Mouse (Mus musculus) liver (tissue): ENCODE results near the gene Nfic.
A peak's percentile ranks its signal among the peaks of the same experiment; 100 is the strongest.

Experiments used
- DNase-seq: peaks from one replicate; pipeline ENCODE4 v3.0.0-alpha.2; 2020; ENCODE audit warnings: mixed read lengths

The Nfic gene

DNA sequence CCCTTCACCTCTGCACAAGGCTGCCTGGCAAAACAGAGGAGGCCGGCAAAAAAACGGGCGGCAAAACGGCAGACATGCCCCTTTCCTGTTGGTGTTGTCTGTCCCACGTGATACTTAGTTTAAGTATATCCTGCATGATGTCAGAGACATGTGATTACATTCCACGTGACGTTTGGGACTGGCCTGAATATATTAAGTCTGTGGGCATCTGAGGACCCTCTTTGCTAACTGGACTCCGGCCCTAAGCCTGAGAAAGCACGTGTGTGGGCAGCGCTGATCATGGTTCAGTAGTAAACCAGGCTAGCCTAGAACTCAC lies 54.3 kb downstream of the Nfic start:
- DNase-seq, result no peak

DNA sequence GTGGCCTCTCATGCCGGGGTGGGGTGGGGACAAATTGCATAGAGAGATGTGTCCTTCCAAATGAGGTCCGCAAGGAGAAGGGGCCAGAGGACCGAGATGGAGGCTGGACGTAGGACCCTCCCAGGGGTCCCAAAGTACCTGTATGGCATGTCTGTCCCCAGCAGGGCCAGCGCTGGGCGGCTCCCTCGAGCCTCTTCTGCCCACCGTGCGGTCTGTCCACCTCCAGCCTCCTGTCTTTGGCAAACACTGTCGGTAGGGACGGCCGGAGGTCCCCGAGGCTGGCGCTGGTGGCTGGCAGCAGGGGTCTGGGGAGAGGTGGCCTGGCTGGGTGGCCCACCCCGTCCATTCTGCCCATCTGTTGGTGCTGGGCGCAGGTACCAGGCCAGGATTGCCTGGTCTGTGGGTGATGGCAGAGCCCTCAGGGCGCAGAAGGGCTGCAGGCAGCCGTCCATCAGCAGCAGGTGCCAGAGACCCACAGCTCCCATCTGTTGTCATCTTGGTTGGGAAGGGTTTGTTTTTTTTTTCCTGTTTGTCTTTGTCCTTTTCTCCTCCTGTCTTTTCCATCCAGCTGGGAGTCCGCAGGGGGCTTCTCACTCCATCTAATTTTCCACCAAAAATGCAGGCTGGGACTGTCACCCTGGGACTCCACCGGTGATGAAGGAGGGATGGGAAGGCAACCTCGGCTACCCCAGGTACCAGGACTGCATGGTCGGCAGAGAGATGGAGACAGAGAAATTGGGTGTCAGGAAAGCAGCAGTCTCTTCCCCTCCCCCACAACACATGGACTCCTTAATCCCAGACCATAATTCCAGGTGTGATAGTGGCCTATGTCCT lies 54.8 kb downstream of the Nfic start:
- no peak for DNase-seq

DNA sequence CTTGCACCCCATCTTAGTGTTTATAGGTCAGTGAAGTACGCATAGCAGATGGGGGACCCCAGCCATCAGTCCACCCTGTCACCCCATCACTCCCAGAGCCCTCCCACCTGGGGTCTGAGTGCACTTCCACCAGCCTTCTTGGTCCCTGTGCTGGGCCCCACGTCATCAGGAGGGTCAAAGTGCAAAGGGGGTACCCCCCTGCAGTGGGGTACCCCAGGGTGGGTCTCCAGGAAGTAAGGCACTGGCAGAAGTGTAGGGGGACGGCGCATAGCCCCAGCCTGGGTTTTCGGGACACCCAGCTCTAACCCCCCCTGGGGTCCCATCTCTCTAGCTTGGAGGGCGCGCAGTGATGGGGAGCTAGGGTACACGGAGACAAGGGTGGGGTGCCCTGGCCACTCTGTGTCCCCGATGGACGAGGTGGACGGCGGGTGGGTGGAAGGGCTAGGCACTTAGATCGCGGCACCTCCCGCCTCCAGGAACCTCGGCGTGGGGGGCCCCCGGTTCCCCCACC lies 55.6 kb downstream of the Nfic start:
- no peak for DNase-seq

DNA sequence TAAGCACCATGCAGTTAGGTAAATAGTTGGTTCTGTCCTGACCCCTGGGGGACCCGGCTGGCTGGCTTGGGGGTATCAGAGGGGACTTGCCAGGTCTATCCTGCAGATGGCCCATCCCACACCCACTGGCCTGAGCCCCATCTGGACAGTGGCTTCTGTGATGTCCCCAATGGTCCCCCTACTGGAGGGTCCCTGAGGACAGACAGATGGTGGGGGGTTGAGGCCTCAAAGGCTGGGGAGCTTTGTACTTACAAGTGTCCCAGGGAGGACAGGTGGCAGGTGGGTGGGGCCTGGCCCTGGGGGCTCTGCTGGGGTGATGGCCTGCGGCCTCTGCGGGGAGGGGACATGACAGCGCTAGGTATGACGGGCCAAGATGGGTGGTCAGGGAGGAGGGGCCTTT lies 56.1 kb downstream of the Nfic start:
- no peak for DNase-seq

DNA sequence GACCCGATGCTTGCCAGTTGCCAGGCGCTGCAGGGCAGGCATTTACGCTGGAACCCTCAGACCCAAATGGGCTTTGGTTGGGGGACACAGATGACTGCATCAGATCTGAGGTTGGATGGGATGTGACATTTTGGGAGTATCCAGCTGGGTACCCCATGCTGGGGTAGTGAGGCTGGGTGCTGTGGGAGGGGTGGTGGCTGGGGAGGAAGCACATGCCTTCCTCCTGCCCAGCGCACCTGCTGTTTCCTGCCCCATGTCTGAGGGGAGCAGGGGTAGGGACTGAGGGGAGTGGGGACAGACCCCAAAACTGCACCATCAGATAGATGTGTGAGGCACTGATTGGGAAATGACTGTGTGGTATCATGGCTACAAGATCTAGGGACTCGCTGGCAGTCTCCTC lies 58.7 kb downstream of the Nfic start:
- DNase-seq, result no peak

DNA sequence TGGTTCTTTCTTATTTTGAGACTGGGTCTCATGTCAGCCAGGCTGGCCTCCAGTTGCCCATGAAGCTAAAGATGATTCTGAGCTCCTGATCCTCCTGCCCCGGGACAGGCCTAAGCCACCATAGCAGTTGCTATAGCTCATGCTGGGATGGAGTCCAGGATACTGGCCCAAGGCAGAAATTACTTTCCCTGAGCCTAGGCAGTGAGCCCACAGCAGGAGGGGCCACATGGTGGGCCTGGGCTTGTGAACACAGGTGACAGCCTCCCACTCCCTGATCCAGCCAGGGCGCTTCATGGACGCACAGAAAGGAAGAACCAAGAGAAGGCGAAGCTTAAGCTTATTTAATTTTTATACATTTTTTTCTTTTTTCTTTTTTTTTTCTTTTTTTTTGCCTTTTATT lies 59.6 kb downstream of the Nfic start:
- DNase-seq, result no peak

DNA sequence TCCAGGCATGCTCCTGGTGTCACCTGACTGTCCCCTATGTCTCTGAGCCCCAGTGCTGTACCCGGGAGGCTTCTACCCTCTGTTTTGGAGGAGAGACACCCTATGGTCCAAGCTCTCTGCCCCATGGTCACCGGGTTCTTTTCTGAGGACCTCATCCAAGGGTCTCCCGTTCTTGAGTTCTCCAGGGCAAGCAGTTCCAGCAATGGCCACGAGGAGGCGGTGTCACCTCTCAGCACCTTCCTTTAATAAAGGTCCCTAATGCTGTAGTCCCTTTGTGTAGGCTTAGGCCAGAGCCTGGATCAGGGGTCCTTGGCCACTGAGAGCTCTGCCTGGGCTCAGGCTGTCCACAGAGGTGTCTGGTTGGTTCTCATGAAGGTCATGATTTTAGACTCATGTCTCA lies 60.3 kb downstream of the Nfic start:
- peak; percentile 70 for DNase-seq

DNA sequence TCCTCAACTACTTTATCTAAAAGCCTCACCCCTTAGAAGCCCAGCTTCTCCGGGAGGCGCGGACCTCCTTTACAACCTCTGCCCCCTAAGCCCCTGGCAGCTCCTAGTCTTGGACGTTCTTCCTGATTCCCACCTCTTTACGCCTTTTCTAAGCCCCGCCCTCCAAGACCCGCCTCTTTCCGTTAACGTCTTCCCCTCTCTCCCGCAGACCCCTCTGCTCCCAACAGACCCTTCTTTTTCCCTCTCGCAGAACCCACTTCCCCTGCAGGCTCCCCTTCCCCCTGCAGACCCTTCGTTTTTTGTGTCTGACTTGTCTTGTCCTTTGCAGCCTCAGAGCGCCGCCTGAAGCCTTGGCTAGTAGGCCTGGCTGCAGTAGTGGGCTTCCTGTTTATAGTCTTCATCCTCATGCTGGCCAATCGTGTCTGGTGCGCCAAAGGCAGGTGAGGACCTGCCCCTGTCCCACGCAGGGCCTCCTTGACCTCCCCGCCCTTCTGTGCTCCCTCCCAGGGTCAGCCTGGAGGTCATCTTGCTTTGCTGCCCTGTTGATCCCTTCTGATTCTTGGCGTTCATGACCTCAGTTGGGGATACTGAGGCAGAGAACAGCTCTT lies 61.9 kb downstream of the Nfic start:
- peak; percentile 46 for DNase-seq

DNA sequence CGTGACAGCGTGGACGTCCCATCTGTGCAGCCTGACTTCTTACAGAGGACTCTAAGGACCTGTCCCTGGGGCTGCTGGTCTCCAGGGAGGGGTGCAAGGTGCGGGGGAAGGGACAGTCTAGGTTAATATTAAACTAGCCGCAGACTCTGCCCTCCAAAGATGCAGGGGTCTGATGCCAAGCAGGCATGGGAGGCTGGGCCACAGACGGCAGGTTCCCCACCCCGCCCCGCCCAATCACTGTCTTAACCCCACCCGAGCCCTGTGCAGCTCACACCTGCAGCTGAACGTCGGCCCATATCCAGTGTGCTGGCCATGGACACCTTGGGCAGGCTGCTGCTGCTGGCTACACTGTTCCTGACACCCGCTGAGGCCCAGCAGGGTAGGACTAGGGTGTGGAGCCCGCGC lies 62.7 kb downstream of the Nfic start, which contains the start of gene Smim24:
TSS of gene Smim24 (plus strand) at position 271 of the 405 bp plus-strand sequence.
- DNase-seq, result no peak

DNA sequence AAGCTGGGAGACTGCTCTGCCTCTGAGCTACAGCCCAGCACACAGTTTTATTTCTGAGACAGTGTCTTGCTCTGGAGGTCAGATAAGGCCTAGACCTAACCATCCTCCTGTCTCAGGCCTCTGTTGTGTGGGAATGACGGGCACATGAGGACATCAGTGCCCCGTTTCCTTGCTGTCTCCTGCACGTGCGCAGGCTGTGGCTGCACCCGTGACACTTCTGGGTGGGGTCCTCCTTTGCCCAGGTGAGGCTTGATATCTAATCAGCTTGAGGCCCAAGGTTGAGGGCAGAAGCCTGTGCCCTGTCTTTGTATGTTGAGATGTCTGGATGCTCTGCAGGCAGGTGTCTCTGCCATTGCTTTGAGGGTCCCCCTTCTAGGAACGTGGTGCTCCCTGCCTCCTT lies 63.2 kb downstream of the Nfic start:
- DNase-seq, result no peak

DNA sequence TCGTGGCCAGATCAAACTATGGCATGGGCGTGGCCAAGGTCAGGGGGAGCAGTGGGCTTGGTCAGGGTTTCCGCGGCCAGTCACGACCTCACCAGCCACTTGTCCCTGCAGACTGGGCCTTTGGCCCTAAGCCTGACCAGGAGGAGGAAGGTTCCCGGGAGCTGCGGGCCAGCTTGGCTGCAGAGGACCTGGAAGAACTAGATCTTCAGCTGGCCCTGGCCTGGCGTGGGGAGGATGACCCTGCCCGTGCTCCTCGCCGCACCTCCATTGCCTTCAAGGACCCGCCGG lies 64.8 kb downstream of the Nfic start:
- DNase-seq, result no peak

DNA sequence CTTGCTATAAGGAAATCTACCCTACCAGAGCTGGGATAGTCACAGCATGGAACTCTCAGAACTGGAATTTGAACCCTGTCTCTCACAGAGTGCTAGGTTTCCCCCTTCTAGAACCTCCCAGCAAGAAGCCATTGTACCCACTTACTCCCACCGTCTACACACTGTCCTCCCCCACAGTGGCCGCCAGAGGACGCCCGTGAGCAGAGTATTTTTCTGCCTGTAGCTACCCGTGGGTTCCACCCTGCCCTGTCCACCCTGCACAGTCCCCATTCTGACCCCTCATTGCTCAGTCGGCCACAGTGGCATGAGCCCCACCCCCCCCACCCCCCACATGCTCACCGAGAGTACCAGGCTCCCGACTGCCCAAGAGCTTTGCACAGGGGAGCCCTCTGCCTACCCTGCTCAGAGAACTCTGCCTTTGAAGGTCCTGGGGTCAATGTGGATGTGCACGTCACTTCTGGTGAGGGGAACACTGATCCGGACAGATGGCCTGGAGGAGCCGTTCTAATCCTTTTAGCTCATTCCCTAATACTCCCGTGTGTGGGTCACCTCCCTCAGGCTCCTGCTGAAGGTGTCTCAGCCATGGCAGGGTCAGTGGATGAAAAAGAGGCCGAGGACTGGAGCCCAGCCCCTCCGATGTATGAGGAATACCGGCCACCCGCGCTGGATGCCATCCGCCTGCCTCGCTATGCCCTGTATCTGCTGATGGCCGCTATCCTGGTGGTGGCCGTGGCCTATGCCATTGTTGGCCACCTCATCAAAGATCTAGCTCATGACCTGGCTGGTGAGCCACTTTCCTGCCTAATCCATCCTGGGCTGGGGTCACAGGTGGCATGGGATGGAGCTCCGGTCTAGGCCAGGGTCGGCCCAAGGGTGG lies 65.4 kb downstream of the Nfic start:
- peak; percentile 75 for DNase-seq

DNA sequence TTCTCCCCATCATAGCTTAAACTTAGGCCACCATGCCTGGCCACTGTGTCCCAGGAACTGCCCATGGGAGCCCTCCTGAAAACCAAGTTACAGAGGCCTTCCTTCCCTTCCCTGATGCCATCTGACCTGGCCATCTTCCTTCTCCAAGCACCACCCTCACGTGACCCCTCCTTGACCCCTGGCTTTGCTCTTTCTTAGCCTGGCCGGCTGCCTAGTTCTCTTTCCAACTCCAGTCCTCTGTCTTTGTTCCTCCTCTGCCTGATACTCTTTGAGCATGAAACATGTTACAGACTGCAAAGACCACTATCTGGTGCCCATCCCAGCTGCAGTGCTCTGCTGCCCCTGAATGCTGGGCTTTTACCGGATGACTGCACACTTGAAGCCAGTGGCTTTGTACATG lies 66.1 kb downstream of the Nfic start:
- DNase-seq, result no peak

DNA sequence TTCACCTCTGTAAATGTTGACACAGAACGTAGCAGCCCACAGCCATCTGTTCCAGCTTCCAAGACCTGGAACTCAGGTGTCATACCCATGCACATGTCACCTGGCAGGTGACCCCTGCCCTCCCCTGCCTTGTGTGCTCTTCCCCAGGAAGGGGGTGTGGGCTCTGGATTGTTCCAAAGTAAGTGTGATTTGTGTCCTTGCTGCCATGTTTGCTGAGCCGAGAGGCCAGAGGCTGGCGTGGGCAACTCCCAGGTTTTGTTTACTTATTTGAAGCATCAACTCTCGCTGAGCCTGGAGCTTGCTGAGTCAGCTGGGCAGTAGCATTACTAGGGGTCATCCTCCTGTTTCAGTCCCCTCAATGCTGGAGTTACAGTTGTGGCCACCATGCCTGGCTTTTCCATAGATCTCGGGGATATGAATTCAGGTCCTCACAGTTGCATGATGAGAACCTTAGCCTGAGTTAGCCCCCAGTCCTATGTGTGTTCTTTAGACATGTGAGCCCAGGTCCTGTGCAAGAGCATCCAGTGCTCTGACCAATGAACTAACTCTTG lies 66.9 kb downstream of the Nfic start, which contains the start of gene Gm48552:
TSS of gene Gm48552 (plus strand) at position 501 of the 551 bp plus-strand sequence.
- no peak for DNase-seq

DNA sequence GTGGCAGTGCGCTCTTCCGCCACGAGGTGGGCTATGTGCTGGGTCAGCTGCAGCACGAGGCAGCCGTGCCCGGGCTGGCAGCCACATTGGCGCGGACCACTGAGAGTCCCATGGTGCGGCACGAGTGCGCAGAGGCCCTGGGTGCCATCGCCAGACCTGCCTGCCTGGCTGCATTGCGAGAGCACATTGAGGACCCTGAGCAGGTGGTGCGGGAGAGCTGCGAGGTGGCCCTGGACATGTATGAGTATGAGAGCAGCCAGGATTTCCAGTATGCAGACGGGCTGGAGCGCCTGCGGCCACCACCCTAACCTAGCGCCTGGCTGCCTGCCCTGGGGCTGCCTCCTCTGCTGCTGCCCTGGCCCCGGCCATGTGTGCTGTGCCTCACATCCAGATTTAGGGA lies 67.7 kb downstream of the Nfic start:
- DNase-seq, result no peak

DNA sequence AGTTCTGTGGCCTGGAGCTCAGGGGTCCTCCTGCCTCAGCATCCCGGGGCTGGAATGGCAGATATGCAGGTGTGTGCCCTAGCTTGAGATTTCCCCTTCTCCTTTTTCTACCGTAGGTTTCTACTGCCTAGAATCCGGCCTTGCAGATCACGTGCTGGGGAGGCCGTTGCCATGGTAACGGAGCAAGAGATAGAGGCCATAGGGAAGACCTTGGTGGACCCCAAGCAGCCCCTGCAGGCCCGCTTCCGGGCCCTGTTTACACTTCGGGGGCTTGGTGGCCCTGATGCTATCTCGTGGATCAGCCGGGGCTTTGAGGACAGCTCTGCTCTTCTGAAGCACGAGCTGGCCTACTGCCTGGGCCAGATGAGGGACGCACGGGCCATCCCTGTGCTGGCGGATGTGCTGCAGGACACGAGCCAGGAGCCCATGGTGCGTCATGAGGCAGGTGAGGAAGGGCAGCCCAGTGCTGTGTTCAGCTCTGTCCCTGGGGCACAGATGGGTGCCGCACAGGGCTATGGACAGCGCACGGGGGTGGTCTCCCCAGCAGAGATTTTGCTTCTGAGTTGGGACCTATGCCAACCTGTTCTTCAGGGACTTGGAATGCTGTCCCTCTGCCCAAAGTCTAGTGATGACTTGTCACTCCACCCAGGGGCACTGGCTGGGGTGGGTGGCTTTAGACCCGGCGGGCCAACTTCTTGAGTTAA lies 69.7 kb downstream of the Nfic start:
- no peak for DNase-seq

DNA sequence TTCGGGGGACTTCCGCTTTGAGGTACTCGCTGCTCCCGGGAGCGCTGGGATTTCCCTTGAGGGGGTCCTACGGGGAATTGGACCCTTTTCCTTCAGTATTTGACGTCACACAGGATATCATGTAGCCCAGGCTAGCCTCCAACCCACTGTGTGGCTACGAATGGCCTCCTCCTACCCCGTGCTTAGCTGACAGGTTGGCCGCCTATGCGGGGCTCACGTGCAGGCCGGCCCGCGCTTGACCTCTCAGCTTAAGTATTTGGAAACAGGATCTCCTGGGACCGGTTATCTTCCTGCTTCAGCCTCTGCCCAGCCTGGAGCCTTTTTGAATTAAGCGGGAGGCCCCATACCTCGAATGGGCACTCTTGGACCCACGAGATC lies 70.8 kb downstream of the Nfic start:
- DNase-seq, result no peak

DNA sequence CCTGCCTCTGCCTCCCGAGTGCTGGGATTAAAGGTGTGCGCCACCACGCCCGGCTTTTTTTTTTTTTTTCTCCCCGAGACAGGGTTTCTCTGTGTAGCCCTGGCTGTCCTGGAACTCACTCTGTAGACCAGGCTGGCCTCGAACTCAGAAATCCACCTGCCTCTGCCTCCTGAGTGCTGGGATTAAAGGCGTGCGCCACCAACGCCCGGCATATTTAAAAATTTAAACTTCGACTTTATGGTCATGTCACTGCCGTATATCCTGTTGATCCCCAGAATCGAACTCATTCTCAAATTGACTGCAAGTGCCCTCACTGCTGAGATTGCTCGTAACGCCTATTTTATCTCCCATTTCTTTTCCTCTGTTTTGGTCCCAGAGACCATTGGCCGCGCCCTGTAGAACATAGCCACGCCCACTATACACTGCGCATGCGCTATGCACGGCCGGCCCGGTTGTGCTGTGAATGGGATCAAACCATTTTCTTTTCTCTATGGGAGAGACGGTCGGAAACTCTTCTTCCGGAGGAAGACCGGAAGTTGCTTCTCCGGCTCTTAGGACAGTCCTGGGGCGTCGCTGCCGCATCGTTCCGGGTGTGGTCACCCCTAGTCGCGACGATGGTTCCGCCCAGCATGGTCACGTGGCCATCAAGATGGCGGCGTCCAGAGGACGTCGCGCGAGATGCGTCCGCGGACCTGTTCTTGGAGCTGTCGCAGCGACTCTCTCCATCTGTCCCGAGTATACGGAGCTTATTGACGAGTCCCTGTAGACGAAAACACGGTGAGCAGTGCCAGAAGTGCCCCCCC lies 71.4 kb downstream of the Nfic start, which contains the start of the genes Dohh and Gm48551:
TSS of gene Dohh (plus strand) at position 627 of the 803 bp plus-strand sequence.
TSS of gene Gm48551 (plus strand) at position 665 of the 803 bp plus-strand sequence.
- peak; percentile 100 for DNase-seq

DNA sequence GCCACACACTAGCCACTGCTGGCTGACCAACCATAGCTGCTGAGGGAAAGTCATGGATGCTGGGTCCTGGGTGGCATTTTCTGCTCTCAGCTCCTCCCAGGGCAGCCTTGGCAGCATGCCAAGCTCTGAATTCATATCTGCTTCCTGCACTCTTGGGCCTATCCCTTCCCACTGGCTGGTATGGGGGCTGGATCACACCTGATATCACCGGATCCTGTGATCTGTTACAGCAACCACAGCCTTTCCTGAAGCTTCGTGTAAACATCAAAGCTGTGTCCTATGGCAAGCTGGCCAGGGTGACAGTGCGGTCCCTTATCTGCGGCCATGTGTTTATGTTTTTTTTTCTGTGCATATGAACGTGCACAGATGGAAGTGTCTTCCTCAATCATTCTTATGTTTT lies 73.4 kb downstream of the Nfic start:
- peak; percentile 93 for DNase-seq

DNA sequence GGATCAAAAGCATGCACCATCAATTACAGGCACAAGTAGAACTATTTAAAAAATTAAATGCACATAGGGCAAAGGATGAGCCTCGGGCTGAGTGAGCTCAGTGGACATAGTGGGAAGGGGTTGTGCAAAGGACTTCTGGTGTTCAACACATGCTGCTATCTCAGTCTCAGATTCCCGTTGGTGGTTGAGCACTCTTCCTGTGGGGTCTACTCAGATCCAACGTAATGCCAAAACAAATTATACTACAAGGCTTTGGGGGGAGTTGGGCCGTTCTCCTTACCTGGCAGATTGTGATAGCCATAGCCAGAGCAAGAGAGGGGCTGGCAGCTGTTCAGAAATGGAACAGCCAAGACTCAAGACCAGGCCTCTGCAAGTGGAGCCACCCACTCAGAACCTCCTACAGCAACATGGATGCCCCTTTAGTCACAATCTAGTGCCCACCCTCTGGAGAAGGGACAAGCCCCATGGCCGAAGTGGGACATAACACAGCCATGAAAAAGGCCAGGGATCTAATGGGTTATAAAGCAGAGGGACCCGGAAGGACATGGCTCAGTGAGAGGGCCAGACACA lies 75.5 kb downstream of the Nfic start:
- DNase-seq, result no peak

DNA sequence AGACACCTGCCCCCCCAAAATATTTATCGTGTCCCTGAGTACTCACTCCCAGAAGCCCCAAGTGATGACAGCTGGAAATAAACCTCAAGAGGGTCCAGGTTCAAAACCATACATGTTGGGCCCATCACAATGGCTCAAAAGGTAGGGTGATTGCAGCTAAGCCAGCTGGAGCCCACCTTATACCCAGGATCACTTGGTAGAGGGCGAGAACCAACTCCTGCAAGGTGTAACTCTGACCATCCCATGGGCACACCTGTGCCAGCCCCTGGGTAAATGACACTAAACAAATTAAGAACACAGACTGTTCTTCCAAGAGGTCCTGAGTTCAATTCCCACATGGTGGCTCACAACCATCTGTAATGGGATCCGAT lies 76.3 kb downstream of the Nfic start:
- DNase-seq, result no peak
